Mouse (Mus musculus) adrenal gland, postnatal 25 days (tissue): ENCODE data around the gene Lman2. TPM values are rescaled to one million over a fixed set of nuclear protein-coding genes. Genes with fewer than 3 reads are reported as not detected.
A peak's percentile ranks its signal among the peaks of the same experiment; 100 is the strongest.

Experiments used
- DNase-seq: peaks from one replicate; pipeline ENCODE4 v3.0.0; 2021; ENCODE audit warnings: mixed read lengths
- total RNA-seq: library from RNA; stranded (reverse); gene quantifications from 2 replicates; pipeline ENCODE4 v1.2.3, GENCODE M21; 2021

The Lman2 gene
- total RNA-seq, 1 experiment from 2014 or later = 107 TPM

DNA sequence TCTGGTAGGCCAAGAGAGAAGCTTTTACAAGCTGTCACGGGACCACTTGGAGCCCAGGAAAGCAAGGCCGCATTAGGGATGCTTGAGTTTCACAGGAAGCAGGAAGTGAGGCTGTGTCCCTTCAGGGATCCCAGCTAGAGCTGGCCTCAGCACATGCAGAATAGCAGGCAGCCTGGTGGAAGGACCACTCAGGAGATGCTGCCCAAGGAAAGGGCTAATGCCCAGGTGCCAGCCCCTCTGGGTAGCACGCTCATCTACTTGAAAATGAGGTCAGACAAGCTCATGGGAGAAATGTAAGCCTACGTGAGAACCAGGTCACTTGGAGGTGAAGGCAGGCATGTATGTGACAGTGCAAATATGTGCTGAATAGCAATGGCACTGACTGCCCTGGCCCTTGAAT, 35.4 kb downstream of the Lman2 start:
- DNase-seq = no peak

DNA sequence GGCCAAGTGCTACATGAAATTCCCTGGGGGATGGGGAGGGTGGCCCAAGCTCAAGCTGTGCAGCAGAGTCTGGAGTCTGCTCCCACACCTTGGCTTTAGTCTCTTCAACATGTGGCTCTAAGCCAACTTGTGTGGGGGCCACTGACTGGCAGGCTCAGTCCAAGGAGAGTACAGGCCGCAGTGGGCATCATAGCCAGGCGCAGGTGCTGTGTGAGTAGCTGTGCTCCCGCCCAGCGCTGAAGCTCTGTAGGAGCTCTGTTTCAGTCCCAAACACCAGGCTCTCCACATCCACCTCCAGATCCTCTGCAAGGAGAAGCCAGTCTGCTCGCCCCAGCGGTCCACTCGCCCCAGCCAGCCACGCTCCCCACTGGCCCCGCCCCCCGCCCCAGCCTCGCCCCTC, 37.0 kb downstream of the Lman2 start:
- no peak for DNase-seq

DNA sequence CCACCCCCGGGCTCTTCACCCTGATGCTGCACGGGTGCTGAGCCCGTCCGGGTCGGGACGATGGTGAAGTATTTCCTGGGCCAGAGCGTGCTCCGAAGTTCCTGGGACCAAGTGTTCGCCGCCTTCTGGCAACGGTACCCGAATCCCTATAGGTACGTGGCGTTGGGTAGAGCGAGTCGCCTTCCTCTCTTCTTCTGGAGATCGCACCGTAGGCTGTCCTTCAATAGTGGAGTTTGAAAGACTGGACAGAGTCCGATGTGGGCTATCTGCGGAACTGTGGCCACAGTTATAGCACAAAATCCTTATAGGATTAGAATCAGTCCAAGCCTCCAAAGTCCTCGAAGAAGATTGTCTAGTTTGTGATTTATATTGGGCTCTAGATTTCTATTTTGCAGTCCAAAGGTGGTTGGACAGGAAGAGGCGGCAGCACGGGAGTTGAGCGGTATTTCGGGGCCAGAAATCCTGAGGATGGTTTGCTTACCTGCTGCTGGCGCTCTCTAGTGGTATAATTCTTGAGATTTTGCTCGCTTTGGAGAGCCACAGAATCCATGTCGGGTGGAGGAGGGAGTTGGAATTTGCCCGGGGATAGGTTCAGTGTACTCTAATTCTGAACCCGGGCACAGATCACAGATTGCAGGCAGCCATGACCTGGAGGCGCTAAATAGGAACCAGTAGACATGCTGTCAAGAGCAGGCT, 40.3 kb downstream of the Lman2 start:
- DNase-seq = no peak

DNA sequence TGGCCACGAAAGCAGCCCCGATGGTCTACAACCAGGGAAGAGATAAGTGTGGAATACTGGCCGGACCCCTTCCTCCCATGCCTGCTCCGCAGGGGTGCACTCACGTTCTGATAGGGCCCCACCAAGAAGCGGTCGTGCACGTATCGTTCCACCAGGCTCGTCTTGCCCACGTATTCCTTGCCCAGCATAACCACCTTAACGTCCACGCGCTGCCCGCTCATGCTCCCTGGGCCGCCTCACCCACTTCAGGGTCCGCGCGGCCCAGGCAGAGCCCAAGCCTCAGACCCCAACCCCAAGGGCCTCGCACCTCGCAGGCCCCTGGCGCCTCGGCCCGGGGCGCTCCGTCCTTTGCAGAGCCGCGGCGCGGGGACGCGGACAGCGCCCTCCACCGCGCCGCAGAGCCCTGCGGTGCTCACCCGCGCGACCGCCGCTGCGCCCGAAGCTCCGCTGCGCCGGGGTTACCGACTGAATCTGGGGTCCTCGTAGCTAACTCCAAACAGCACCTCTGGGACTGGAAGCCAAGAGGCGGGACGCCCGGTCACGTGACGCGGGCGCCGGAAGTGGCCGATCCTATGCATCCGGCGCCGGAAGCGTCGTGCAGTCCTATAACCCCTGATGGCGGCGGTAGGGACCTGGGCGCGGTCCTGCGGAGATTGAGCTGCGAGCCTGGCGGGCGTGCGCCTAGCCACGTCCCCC, 41.0 kb downstream of the Lman2 start, which contains the start of gene Rab24:
TSS of gene Rab24 (minus strand) at position 513 of the 696 bp plus-strand sequence.
- peak; percentile 89 for DNase-seq

DNA sequence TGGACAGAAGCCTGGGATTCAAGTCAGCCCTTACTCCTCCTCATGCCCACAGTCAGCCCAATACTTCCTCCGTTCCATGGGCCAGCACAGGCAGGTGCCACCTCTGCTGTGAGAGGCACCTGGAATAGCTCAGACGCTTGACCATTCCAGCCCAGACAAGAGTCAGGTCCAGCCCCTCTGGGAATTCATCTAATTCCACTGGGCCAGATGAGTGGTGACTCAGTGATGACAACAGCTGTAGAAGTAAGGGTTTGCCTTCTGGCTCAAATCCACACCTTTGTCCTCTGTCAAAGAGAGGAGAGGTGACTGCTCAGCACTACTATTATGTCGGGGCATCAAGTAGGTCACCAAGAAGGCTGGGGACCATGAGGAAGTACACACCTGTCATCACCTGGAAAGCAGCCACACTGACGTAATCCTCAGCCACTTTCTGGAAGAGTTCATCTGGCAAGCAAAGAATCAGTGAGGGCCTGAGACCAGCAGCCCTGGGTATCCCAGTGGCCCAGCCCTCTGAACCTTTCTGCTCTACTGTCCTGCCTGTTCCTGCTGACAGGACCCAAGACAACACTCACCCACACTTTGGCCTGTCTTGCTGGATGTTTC, 42.6 kb downstream of the Lman2 start, which contains the start of gene Prelid1:
TSS of gene Prelid1 (plus strand) at position 570 of the 603 bp plus-strand sequence.
- DNase-seq = no peak

DNA sequence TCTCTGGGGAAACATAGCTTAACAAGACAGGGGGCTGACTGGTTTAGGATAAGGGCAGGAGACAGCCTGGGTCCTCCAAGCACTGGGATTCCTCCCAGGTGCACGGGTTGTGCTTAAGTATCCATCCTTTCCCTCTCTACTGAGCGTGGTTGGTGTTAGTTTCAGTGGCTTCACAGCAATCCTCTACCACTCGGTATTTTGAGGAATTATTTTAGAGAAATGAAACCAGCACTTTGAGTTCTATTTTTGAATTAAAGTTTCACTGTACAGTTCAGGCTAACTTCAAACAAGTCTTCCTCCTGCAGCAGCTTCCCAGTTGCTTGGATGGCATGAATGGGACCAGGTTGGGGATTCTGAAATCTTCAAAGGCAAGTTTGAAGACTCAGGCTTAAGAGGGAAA, 44.2 kb downstream of the Lman2 start:
- no peak for DNase-seq

DNA sequence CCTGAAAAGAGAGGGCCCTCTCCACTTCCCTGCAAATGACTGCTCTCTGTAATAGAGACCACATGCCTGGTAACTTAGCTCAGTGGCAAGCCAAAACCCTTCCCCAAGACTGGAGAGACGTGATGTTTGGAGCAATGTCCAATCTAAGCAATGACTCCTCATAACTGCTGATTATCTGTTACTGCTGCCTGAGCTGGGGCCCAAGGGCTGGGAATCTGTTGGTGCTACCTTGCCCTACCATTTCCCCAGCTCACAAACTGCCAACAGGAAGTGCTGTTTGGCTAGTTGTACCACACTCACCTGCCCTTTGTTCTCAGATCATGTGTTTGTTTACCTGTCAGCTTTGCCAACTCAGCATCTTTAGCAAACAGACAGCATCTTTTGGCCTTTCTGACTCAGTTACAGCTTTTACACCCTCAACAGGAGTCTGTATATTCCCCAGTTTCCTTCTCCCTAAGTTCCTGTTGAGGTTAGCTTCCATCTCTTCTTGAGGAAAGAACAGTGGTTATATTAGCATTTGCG, 47.6 kb downstream of the Lman2 start:
- no peak for DNase-seq

DNA sequence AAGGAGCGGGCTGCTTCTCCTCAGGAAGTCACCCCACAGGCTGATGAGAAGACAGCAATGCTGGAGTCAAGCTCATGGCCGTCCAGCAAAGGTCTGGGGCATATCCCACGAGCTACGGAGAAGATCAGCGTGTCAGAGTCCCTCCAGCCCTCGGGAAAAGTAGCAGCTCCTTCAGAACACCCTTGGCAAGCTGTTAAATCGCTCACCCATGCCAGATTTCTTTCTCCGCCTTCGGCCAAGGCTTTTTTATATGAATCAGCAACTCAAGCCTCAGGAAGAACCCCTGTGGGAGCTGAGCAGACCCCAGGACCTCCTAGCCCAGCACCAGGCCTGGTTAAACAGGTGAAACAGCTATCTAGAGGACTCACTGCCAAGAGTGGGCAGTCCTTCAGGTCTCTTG, 49.5 kb downstream of the Lman2 start:
- no peak for DNase-seq

DNA sequence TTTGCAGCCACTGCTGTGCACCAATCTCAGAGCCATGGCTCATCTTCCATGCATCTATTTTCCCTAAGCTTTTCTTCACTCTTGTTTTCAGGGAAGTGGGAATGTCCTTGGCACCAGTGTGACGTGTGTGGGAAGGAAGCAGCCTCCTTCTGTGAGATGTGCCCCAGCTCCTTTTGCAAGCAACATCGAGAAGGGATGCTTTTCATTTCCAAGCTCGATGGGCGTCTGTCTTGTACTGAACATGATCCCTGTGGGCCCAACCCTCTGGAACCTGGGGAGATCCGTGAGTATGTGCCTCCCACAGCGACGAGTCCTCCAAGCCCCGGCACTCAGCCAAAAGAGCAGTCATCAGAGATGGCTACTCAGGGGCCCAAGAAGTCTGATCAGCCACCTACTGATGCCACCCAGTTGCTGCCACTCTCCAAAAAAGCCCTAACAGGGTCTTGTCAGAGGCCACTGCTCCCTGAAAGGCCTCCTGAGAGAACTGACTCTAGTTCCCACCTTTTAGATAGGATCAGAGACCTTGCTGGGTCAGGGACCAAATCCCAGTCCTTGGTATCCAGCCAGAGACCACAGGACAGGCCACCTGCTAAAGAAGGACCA, 50.5 kb downstream of the Lman2 start:
- no peak for DNase-seq

DNA sequence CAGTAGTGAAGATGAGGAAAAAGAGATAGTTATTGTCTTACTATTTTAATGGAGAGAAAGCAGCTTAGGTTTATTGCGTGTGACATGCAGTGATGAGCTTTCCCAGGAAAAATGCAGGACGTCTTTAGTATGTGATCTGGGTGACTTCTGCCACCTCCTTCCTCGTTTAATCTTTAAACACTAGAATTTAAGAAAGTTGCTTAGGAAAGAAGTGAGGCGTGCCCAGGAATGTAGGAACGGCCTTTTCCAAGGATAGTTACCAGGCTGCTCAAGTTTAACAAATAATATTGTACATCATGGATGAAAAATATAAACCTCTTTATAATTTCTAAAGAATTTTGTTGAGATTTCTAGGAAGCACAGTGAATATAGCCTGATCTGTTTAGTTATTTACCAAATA, 61.7 kb downstream of the Lman2 start:
- DNase-seq = no peak

DNA sequence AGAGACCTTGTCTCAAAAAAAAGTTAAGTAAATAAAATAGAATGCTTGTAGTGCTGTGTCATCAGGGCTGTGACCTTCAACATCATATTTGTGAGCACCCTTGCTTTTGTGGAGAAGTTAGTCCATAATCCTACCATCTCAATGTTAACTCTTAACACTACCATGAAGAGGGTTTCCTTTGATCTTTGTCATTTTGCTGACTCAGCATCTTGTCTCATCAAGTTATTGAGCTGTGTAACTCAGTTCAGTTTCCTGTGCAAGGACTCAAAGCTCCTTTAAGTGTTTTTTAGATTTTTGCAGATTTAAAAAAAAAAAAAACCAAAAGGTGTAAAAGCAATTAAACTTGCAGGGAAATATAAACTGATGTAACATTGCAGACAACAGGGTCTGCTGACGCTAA, 65.8 kb downstream of the Lman2 start:
- no peak for DNase-seq

Other genes with a start within 250 kb of the Lman2 start
- not detected in 2 replicates for gene Gm17617, start 229.2 kb downstream of the Lman2 start, total RNA-seq
- gene Fgfr4, start 210.1 kb downstream of the Lman2 start, total RNA-seq = 35.6 and 60.4 TPM in 2 replicates
- 121 and 142 TPM in 2 replicates for gene Nsd1, start 153.0 kb downstream of the Lman2 start, total RNA-seq
- 153 and 156 TPM in 2 replicates for gene Prelid1, start 42.3 kb downstream of the Lman2 start, total RNA-seq
- gene Rab24, start 40.8 kb downstream of the Lman2 start, total RNA-seq = 58.0 and 87.0 TPM in 2 replicates
- gene Mxd3, start 33.0 kb downstream of the Lman2 start, total RNA-seq = 5.0 and 8.3 TPM in 2 replicates
- gene Rgs14, start 6.9 kb upstream of the Lman2 start, total RNA-seq = 0.70 and 0.86 TPM in 2 replicates
- not detected in 2 replicates for gene Slc34a1, start 35.4 kb upstream of the Lman2 start, total RNA-seq
- gene Pfn3, start 52.4 kb upstream of the Lman2 start, total RNA-seq = not detected in 2 replicates
- 0.15 and 3.3 TPM in 2 replicates for gene F12, start 64.0 kb upstream of the Lman2 start, total RNA-seq
- 47.9 and 62.1 TPM in 2 replicates for gene Grk6, start 82.3 kb upstream of the Lman2 start, total RNA-seq
- 3.8 and 3.9 TPM in 2 replicates for gene Prr7, start 101.5 kb upstream of the Lman2 start, total RNA-seq
- 14.6 and 19.1 TPM in 2 replicates for gene Dbn1, start 125.3 kb upstream of the Lman2 start, total RNA-seq
- 17.6 and 18.7 TPM in 2 replicates for gene Pdlim7, start 150.9 kb upstream of the Lman2 start, total RNA-seq
- 3.4 and 4.4 TPM in 2 replicates for gene Dok3, start 166.5 kb upstream of the Lman2 start, total RNA-seq
- 52.6 and 57.3 TPM in 2 replicates for gene Ddx41, start 173.9 kb upstream of the Lman2 start, total RNA-seq
- 75.2 and 75.3 TPM in 2 replicates for gene Fam193b, start 208.3 kb upstream of the Lman2 start, total RNA-seq
- 144 and 170 TPM in 2 replicates for gene Tmed9, start 210.9 kb upstream of the Lman2 start, total RNA-seq
- gene B4galt7, start 237.1 kb upstream of the Lman2 start, total RNA-seq = 16.4 and 19.7 TPM in 2 replicates